Mouse (Mus musculus) limb, embryonic 10.5 days (tissue): ENCODE results near the gene Ssbp2. TPM values are rescaled to one million over a fixed set of nuclear protein-coding genes. Genes with fewer than 3 reads are reported as not detected.

ENCODE experiments used
- DNase-seq: peaks from one replicate; pipeline ENCODE4 v3.0.0-alpha.2; 2017; ENCODE audit warnings: low spot score
- H3K27ac ChIP-seq: fragments of 300-500 bp; sonication (generic); 2 replicates; pipeline ENCODE4 v1.5.1; 2016; ENCODE audit warnings: mild to moderate bottlenecking
- H3K27me3 ChIP-seq: fragments of 300-500 bp; sonication (generic); 2 replicates; pipeline ENCODE4 v1.6.1; 2016; ENCODE audit warnings: low read depth, mild to moderate bottlenecking; ENCODE audit not compliant: poor library complexity, severe bottlenecking
- H3K36me3 ChIP-seq: fragments of 300-500 bp; sonication (generic); 2 replicates; pipeline ENCODE4 v1.6.1; 2016; ENCODE audit warnings: mild to moderate bottlenecking, moderate library complexity
- H3K4me1 ChIP-seq: fragments of 300-500 bp; sonication (generic); 2 replicates; pipeline ENCODE4 v1.6.1; 2016
- H3K4me3 ChIP-seq: fragments of 300-500 bp; sonication (generic); 2 replicates; pipeline ENCODE4 v1.5.1; 2016; ENCODE audit warnings: mild to moderate bottlenecking, moderate library complexity
- H3K9me3 ChIP-seq: fragments of 300-500 bp; sonication (generic); replicated peaks from 2 replicates; pipeline ENCODE4 v1.6.1; 2016; ENCODE audit warnings: mild to moderate bottlenecking
- WGBS: fragments of 180-500 bp; shearing (Covaris S2); methylation state at CpG from one replicate; pipeline ENCODE4 v1.1.7; 2016; 5-methylcytosine and 5-hydroxymethylcytosine counted together
- polyA plus RNA-seq: library from polyadenylated mRNA; unstranded; fragments of >200 nt; fragmentation: Nextera tagmentation; extraction: Ambion mirVana; gene quantifications from 2 replicates; pipeline ENCODE4 v1.2.1, GENCODE M21; 2016

The Ssbp2 gene
- polyA plus RNA-seq, 1 experiment from 2014 or later: 183 TPM

DNA sequence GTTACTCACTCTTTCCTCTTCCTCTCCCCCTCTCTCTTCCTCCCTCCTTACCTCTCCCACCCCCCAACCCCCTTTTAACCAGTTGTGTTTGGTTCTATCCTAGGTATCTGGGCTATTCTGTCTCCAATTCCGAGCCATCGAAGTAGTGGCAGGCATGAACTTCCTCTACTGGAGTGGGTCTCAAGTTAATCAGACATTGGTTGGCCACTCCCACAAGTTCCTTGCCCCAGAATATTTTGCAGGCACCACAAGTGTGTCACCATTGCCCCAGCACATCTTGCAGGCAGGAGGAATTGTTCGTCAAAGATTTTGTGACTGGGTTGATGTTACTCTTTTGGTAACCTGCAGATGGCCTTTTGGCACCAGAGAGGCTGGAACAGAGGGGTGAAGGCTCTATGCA is 160.5 kb downstream of the Ssbp2 start:
- Histone ChIP-seq H3K4me3 (no peak overlapping the region), H3K9me3 (no peaks in the 10 kb centered on the region), H3K4me1 (no peaks in the 10 kb centered on the region), H3K27me3 (no peaks in the 10 kb centered on the region), H3K36me3 (peaks cover 15% of the 10 kb centered on the region), H3K27ac (no peak overlapping the region)
- DNase-seq: no peak
- 92% methylated on average over 3 of the region's 3 CpGs for WGBS

- Histone ChIP-seq H3K36me3 (no peaks in the 10 kb centered on the region), H3K27me3 (no peaks in the 10 kb centered on the region), H3K4me3 (no peak overlapping the region), H3K27ac (no peak overlapping the region), H3K9me3 (no peaks in the 10 kb centered on the region), H3K4me1 (peaks cover 17% of the 10 kb centered on the region)
- 52% methylated on average over 9 of the region's 9 CpGs for WGBS
- DNase-seq: no peak
These were observed 171.3 kb downstream of the Ssbp2 start for GRCm38 (mm10) chr13:91631291-91631799.

- Histone ChIP-seq H3K27ac (no peak overlapping the region), H3K4me3 (no peak overlapping the region), H3K27me3 (no peaks in the 10 kb centered on the region), H3K4me1 (peaks cover 17% of the 10 kb centered on the region), H3K36me3 (no peaks in the 10 kb centered on the region), H3K9me3 (no peaks in the 10 kb centered on the region)
- WGBS: 57% methylated on average over 7 of the region's 7 CpGs
- DNase-seq: no peak
These were observed 174.0 kb downstream of the Ssbp2 start for GRCm38 (mm10) chr13:91634123-91634522.

- DNase-seq: no peak
- H3K27ac ChIP-seq: no peak overlapping the region
- no peaks in the 10 kb centered on the region for H3K27me3 ChIP-seq
- H3K4me3 ChIP-seq: no peak overlapping the region
- H3K4me1 ChIP-seq: peaks cover 20% of the 10 kb centered on the region
- 79% methylated on average over 2 of the region's 2 CpGs for WGBS
- no peaks in the 10 kb centered on the region for H3K9me3 ChIP-seq
- no peaks in the 10 kb centered on the region for H3K36me3 ChIP-seq
These were observed 175.9 kb downstream of the Ssbp2 start for GRCm38 (mm10) chr13:91635957-91636356.

- Histone ChIP-seq H3K36me3 (no peaks in the 10 kb centered on the region), H3K4me1 (peaks cover 16% of the 10 kb centered on the region), H3K9me3 (no peaks in the 10 kb centered on the region), H3K27ac (no peak overlapping the region), H3K27me3 (no peaks in the 10 kb centered on the region), H3K4me3 (no peak overlapping the region)
- DNase-seq: peak; percentile 80
- whole genome bisulfite sequencing: 16% methylated on average over 5 of the region's 5 CpGs
These were observed 176.7 kb downstream of the Ssbp2 start for GRCm38 (mm10) chr13:91636814-91637213.

DNA sequence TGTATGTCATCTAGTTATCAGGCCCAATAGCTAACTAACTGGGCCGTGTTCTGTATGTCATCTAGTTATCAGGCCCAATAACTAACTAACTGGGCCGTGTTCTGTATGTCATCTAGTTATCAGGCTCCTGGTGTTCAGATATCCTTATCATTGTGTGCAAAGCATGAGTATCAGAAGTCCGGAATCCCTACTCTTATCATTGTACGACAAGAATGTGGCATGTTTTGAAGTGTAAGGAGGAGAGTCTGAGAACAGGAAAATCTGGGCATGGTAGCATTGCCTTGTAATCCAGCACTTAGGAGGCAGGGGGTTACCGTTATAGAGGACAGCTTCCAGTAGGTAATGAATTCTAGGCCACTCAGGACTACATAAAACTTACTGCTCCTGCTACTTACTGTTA is 178.8 kb downstream of the Ssbp2 start:
- no peaks in the 10 kb centered on the region for H3K36me3 ChIP-seq
- no peak overlapping the region for H3K4me3 ChIP-seq
- DNase-seq: no peak
- H3K27me3 ChIP-seq: no peaks in the 10 kb centered on the region
- H3K4me1 ChIP-seq: peaks cover 18% of the 10 kb centered on the region
- WGBS: 76% methylated on average over 5 of the region's 5 CpGs
- H3K27ac ChIP-seq: no peak overlapping the region
- no peaks in the 10 kb centered on the region for H3K9me3 ChIP-seq

DNA sequence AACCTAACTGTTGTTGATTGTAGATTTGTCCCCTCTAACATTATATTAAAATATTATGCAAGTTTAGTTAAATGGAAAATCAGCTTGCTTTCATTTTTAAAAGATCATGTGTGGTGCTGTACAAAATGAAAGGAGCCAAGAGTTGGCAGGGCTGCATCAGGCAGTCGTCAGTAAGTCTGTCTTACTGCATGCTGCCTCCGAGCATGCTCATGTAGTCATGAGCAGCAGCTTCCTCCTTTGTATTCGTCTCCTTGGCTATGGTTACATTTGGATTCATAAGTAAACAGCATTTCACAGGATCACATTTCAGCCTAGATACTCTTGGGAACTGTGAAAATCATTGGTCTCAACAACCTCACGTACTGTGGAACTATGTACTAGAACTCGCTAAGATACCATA is 180.1 kb downstream of the Ssbp2 start:
- no peak for DNase-seq
- Histone ChIP-seq H3K36me3 (no peaks in the 10 kb centered on the region), H3K9me3 (no peaks in the 10 kb centered on the region), H3K27me3 (no peaks in the 10 kb centered on the region), H3K4me3 (no peak overlapping the region), H3K27ac (no peak overlapping the region), H3K4me1 (peaks cover 12% of the 10 kb centered on the region)
- 86% methylated on average over 5 of the region's 5 CpGs for WGBS

DNA sequence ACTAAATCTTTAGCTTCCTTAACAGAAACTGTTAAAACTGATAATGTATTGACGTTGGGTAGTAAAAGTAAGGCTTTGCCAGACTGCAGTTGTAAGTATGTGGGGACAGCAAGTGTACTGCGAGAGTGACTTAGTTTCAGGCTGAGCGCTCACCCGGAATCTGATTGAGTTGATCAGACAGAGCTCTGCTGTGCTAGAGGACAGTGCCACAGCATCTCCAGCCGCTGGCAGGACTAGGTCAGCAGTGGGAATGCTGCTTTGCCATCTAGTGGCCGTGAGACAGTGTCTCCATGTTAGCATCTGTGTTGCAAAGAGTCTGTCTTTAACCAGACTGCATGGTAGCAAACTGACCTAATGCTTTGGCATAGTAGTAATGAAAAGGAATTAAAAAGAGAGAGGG is 188.2 kb downstream of the Ssbp2 start:
- H3K4me1 ChIP-seq: no peaks in the 10 kb centered on the region

DNA sequence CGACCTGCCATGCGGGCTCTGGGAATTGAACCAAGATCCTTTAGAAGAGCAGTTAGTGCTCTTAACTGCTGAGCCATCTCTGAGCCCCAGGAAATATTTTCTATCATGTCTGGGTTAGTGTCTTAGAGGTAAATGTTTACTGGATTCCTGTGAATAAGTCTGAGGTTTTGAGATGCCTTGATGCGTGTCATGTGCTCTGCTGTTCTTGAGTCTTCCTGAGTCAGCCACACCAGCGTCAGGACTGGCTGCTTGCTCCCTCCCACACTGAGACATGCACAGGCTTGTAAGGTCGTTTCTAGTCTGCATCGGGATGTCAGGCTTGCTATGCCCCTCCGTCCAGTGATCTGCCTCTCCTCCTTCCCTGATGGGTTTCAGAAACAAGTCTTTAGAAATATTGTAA is 189.8 kb downstream of the Ssbp2 start:
- no peaks in the 10 kb centered on the region for H3K9me3 ChIP-seq
- no peak overlapping the region for H3K27ac ChIP-seq
- DNase-seq: no peak
- 71% methylated on average over 7 of the region's 7 CpGs for WGBS
- H3K27me3 ChIP-seq: no peaks in the 10 kb centered on the region
- H3K36me3 ChIP-seq: peaks cover 12% of the 10 kb centered on the region
- no peak overlapping the region for H3K4me3 ChIP-seq
- H3K4me1 ChIP-seq: no peaks in the 10 kb centered on the region

More for the DNA sequence above, 188.2 kb downstream of the Ssbp2 start:
- Histone ChIP-seq H3K9me3 (no peaks in the 10 kb centered on the region), H3K27ac (no peak overlapping the region), H3K36me3 (peaks cover 9% of the 10 kb centered on the region; the same call in 1 of the 2 replicates), H3K4me3 (no peak overlapping the region), H3K27me3 (no peaks in the 10 kb centered on the region)
- DNase-seq: no peak
- 44% methylated on average over 6 of the region's 6 CpGs for WGBS

DNA sequence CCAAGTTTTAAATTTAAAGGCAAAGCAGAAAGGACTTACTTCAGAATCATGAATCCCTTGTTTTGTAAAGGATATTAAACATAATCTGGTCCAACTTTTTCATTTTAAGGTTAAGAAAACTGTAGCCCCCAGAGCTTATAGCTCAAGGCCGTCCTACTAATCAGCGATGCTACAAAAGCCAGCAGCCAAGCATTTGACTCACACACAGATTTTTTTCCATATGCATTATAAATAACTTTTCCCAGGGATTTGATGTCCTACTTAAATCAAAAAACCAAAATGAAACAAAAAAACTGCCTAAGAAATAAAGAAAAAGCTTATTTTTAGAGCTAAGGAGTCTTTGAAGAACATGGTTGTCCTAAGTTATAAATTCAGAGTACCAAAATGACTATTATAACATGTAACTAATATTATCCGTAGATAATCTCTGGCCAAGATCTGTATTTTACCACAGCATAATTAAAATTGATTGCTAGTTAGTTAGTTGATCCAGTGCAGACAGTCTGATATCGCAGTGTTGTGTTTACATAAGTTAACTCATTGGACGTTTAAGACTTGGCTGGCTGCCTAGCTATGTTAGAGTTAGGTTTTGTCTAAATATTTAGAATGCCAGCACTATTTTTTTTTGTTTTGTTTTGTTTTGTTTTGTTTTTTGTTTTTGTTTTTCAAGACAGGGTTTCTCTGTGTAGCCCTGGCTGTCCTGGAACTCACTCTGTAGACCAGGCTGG is 201.1 kb downstream of the Ssbp2 start:
- 0 out of 2 replicates have a peak, but pooled peaks cover 2% of the 10 kb centered on the region for H3K36me3 ChIP-seq
- no peak for DNase-seq
- 94% methylated on average over 5 of the region's 5 CpGs for WGBS
- no peak overlapping the region for H3K4me3 ChIP-seq
- H3K27ac ChIP-seq: no peak overlapping the region
- no peaks in the 10 kb centered on the region for H3K9me3 ChIP-seq
- no peaks in the 10 kb centered on the region for H3K27me3 ChIP-seq
- no peaks in the 10 kb centered on the region for H3K4me1 ChIP-seq

DNA sequence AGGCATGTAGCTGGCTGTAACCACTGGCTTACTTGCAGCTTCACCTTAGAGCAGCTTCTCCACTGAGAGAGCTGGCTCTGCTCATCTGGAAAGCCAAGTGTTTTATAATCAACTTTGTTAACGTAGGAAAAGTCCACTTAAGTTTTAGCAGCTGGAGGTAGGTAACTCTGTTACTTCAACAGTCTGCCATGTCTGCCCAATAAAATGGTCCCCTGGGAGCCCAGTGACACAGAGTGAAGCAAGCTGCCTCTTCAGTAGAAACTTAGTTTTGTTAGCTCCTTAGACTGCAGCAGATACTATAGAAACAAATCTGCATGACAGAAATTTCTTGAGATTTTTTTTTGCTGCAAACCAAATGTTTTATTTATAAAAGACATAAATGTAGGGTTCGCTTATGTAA is 202.7 kb downstream of the Ssbp2 start:
- Histone ChIP-seq H3K4me3 (no peak overlapping the region), H3K36me3 (0 out of 2 replicates have a peak, but pooled peaks cover 2% of the 10 kb centered on the region), H3K27me3 (no peaks in the 10 kb centered on the region), H3K9me3 (no peaks in the 10 kb centered on the region), H3K27ac (no peak overlapping the region), H3K4me1 (no peaks in the 10 kb centered on the region)
- 60% methylated on average over 2 of the region's 2 CpGs for WGBS
- DNase-seq: no peak

DNA sequence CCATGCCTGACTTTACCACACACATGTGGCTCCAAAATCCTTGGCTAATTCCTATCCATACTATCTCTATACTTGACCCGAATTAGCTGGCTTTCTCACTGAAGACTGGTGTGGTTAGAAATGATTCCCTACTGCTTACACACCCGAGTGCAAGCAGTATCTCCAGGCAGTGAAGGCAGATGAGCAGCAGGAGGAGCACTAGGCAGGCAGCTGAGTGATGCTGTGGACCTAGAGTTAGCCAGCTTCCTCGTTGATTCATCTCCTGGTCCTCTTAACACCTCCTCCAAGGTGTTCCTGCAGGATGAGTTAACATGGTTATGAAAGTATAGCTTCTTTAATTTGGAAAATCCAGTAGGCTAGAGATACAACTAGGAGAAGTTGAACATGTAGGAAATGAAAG is 213.2 kb downstream of the Ssbp2 start:
- H3K36me3 ChIP-seq: peaks cover 31% of the 10 kb centered on the region
- H3K9me3 ChIP-seq: no peaks in the 10 kb centered on the region
- H3K4me3 ChIP-seq: no peak overlapping the region
- H3K27ac ChIP-seq: no peak overlapping the region
- DNase-seq: no peak
- H3K27me3 ChIP-seq: no peaks in the 10 kb centered on the region
- no peaks in the 10 kb centered on the region for H3K4me1 ChIP-seq
- WGBS: 77% methylated on average over 3 of the region's 3 CpGs

DNA sequence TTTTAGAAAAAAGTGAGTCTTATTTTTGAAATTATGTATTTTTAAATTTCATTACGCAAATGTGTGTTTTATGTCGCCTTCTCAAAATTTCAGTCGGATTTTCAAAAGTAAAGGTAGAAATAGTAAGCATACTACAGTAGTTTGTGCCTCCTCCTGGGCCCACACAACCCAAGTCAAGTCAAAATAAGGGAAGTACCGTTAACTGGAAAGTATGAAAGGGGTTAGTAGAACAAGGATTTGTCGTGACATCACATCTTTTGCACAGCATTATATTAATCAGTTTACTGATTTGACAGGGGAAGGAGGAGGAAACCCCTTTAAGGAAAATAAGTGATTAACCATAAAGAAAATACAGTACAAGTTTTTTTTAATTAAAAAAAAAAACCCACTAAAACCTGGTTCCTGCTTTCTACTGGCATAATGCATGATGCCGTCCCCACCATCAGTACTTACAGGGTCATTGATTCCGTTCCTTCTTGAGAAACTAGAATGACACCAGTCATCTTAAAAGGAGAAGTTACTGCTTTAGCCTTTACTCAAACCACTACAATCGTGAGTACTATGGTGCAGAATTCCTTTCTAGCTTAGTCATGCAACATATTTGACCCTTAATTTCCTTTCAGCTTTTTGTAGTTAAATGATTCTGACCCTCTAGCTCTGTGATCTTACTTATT is 220.8 kb downstream of the Ssbp2 start:
- 94% methylated on average over 8 of the region's 8 CpGs for WGBS
- no peak overlapping the region for H3K4me3 ChIP-seq
- no peaks in the 10 kb centered on the region for H3K4me1 ChIP-seq
- H3K9me3 ChIP-seq: no peaks in the 10 kb centered on the region
- DNase-seq: no peak
- no peak overlapping the region for H3K27ac ChIP-seq
- H3K36me3 ChIP-seq: peaks cover 22% of the 10 kb centered on the region
- no peaks in the 10 kb centered on the region for H3K27me3 ChIP-seq
